Mouse (Mus musculus): Measurements from ENCODE around the gene Eif4g3.

- no peak for TF ChIP-seq CTCF (IDR thresholded peaks at IDR 0.05; ENCODE audit: insufficient read depth, low read depth, low read length)
- no peak for TF ChIP-seq POLR2A (IDR thresholded peaks at IDR 0.05; ENCODE audit: insufficient read depth, low read depth, low read length)
Observed at GRCm38 (mm10) chr4:138018011-138018410, 25.2 kb downstream of the Eif4g3 start.
